Mouse (Mus musculus): ENCODE results near the gene Slc38a1. TPM values are rescaled to one million over a fixed set of nuclear protein-coding genes. Genes with fewer than 3 reads are reported as not detected.

The Slc38a1 gene
- total and polyA plus RNA-seq, 3 experiments: 0.03 TPM; not detected in 2

GRCm38 (mm10) chr15:96652531-96652930 lies 9.8 kb upstream of the Slc38a1 start:
- Histone ChIP-seq H3K9ac (ENCODE audit: control insufficient read depth, low read depth, low read length, poor library complexity, severe bottlenecking) (no peak overlapping the region), H3K79me2 (ENCODE audit: control insufficient read depth, insufficient read depth, low read length, poor library complexity) (no peaks in the 10 kb centered on the region), H3K4me1 (ENCODE audit: control insufficient read depth in 1 of 2, insufficient read depth in 2 of 2, low read length in 2 of 2) (peaks cover 2 to 11% of the 10 kb centered on the region in 2 experiments; a peak in 2 of 4 replicates), H3K27ac (ENCODE audit: control insufficient read depth, low read depth, low read length) (no peak overlapping the region), H3K9me3 (replicated peaks; ENCODE audit: insufficient read depth, low read length) (no peaks in the 10 kb centered on the region), H3K27me3 (ENCODE audit: control insufficient read depth in 1 of 2, insufficient read depth in 2 of 2, low read length in 2 of 2) (peaks cover 2 to 14% of the 10 kb centered on the region in 2 experiments), H3K4me3 (ENCODE audit: control insufficient read depth in 1 of 2, insufficient read depth in 1 of 2, low read depth in 2 of 2, low read length in 2 of 2) (no peak overlapping the region), H3K36me3 (ENCODE audit: control insufficient read depth in 1 of 2, insufficient read depth in 2 of 2, low read length in 2 of 2) (peaks cover 0 to 5% of the 10 kb centered on the region in 2 experiments; a peak in 2 of 4 replicates)
- TF ChIP-seq ELF1 (IDR thresholded peaks at IDR 0.05; ENCODE audit: low read depth, low read length) (no peak), POLR2AphosphoS5 (IDR thresholded peaks at IDR 0.05; ENCODE audit: borderline replicate concordance, low read depth, low read length) (no peak), TBP (IDR thresholded peaks at IDR 0.05; ENCODE audit: low read depth, low read length) (no peak), GABPA (IDR thresholded peaks at IDR 0.05; ENCODE audit: low read depth, low read length) (no peak), MAFK (IDR thresholded peaks at IDR 0.05; ENCODE audit: borderline replicate concordance, low read depth, low read length) (no peak), KAT2A (conservative IDR thresholded peaks at IDR 0.05; ENCODE audit: low read depth, low read length) (no peak), UBTF (IDR thresholded peaks at IDR 0.05; ENCODE audit: borderline replicate concordance, insufficient read depth, low read depth, low read length) (no peak), SMC3 (IDR thresholded peaks at IDR 0.05; ENCODE audit: low read depth, low read length) (no peak), BHLHE40 (IDR thresholded peaks at IDR 0.05; ENCODE audit: borderline replicate concordance, low read depth, low read length) (no peak), USF2 (IDR thresholded peaks at IDR 0.05; ENCODE audit: borderline replicate concordance in 1 of 2, insufficient read depth in 1 of 2, low read depth in 1 of 2, low read length in 2 of 2) (no peak), HCFC1 (IDR thresholded peaks at IDR 0.05; ENCODE audit: low read depth, low read length) (no peak), NRF1 (IDR thresholded peaks at IDR 0.05; ENCODE audit: insufficient read depth, low read depth, low read length, poor library complexity, severe bottlenecking) (no peak), TAL1 (IDR thresholded peaks at IDR 0.05; ENCODE audit: low read length) (no peak)
- DNase-seq (ENCODE audit: low read depth, low spot score): no peak

- Histone ChIP-seq H3K27ac (ENCODE audit: control insufficient read depth, low read depth, low read length) (no peak overlapping the region), H3K9me3 (replicated peaks; ENCODE audit: insufficient read depth, low read length) (no peaks in the 10 kb centered on the region), H3K36me3 (ENCODE audit: control insufficient read depth in 1 of 2, insufficient read depth in 2 of 2, low read length in 2 of 2) (no peaks in the 10 kb centered on the region), H3K27me3 (ENCODE audit: control insufficient read depth in 1 of 2, insufficient read depth in 2 of 2, low read length in 2 of 2) (peaks cover 3 to 8% of the 10 kb centered on the region in 2 experiments), H3K4me3 (ENCODE audit: control insufficient read depth in 1 of 2, insufficient read depth in 1 of 2, low read depth in 2 of 2, low read length in 2 of 2) (no peak overlapping the region), H3K9ac (ENCODE audit: control insufficient read depth, low read depth, low read length, poor library complexity, severe bottlenecking) (no peak overlapping the region), H3K79me2 (ENCODE audit: control insufficient read depth, insufficient read depth, low read length, poor library complexity) (no peaks in the 10 kb centered on the region), H3K4me1 (ENCODE audit: control insufficient read depth in 1 of 2, insufficient read depth in 2 of 2, low read length in 2 of 2) (no peaks in the 10 kb centered on the region)
- TF ChIP-seq MAX (IDR thresholded peaks at IDR 0.05; ENCODE audit: low read length): no peak
- no peak for TF ChIP-seq NELFE (IDR thresholded peaks at IDR 0.05; ENCODE audit: low read depth, low read length)
- TF ChIP-seq TAL1 (IDR thresholded peaks at IDR 0.05; ENCODE audit: low read length): no peak
- no peak for TF ChIP-seq SMC3 (IDR thresholded peaks at IDR 0.05; ENCODE audit: low read depth, low read length)
- no peak for TF ChIP-seq NRF1 (IDR thresholded peaks at IDR 0.05; ENCODE audit: insufficient read depth, low read depth, low read length, poor library complexity, severe bottlenecking)
- TF ChIP-seq USF2 (IDR thresholded peaks at IDR 0.05; ENCODE audit: borderline replicate concordance in 1 of 2, insufficient read depth in 1 of 2, low read depth in 1 of 2, low read length in 2 of 2): no peak
- no peak for TF ChIP-seq KAT2A (conservative IDR thresholded peaks at IDR 0.05; ENCODE audit: low read depth, low read length)
- no peak for TF ChIP-seq MYB (IDR thresholded peaks at IDR 0.05; ENCODE audit: low read depth, low read length)
- TF ChIP-seq GATA1 (IDR thresholded peaks at IDR 0.05; ENCODE audit: low read depth, low read length): no peak
- TF ChIP-seq USF1 (IDR thresholded peaks at IDR 0.05; ENCODE audit: low read depth, low read length): no peak
- no peak for TF ChIP-seq CHD1 (IDR thresholded peaks at IDR 0.05; ENCODE audit: low read depth, low read length)
- no peak for TF ChIP-seq MYC (IDR thresholded peaks at IDR 0.05; ENCODE audit: low read depth, low read length)
- TF ChIP-seq POLR2A (IDR thresholded peaks at IDR 0.05; ENCODE audit: control insufficient read depth in 1 of 2, insufficient read depth in 1 of 2, low read depth in 1 of 2, low read length in 2 of 2, poor library complexity in 1 of 2): no peak
- no peak for TF ChIP-seq CHD2 (IDR thresholded peaks at IDR 0.05; ENCODE audit: low read length)
- no peak for TF ChIP-seq TCF12 (IDR thresholded peaks at IDR 0.05; ENCODE audit: low read depth, low read length)
- TF ChIP-seq SIN3A (IDR thresholded peaks at IDR 0.05; ENCODE audit: low read length): no peak
- TF ChIP-seq ZMIZ1 (IDR thresholded peaks at IDR 0.05; ENCODE audit: low read depth, low read length): no peak
- DNase-seq (ENCODE audit: low read depth, low spot score): no peak
Measured at GRCm38 (mm10) chr15:96647376-96647775, 4.7 kb upstream of the Slc38a1 start.

Measured in MEL (cell line).